ENCODE assay signal across 8 mouse cellular contexts in the genomic region with DNA sequence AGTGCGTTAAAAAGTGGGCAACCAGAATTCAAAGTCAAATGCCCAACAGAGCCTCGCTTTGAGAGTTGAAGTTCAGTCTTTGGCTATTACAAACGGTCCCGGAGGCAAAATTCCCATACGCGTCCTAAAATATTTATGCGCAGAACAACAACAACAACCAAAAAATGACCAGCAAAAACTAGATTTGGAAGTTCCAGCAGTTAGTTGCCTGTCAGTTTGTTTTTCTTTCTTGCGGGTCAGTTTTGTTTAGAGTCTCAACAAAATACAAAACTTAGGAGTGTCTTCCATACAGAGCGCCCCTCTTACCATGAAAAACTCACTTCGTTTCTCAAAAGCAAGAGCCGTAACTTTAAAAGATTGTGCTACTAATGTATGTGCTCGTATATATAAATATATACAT.
A peak's percentile ranks its signal among the peaks of the same experiment; 100 is the strongest.
DNase-seq lines count a peak whose midpoint lies in the region; ATAC-seq and TF ChIP-seq lines count a peak whose summit lies in the region.

No protein-coding gene starts in this region.

- H3K27ac ChIP-seq in kidney, adult 2 months (ENCODE audit: insufficient read depth, low read depth, low read length) = no peak overlapping the region
- peak overlapping the region; percentile 10; the same call in 1 of the 2 replicates for H3K27ac ChIP-seq in bone marrow macrophage, adult 2 months (ENCODE audit: insufficient read depth, low read depth, low read length)
- H3K27ac ChIP-seq in forebrain, postnatal 0 days (ENCODE audit: low read depth, low read length) = no peak overlapping the region
- no peak overlapping the region for H3K27ac ChIP-seq in liver, embryonic 15.5 days (replicated peaks)
- no peak overlapping the region for H3K27ac ChIP-seq in layer of hippocampus, adult 2 months

- no peak for DNase-seq in kidney, adult 2 months
- DNase-seq in kidney, postnatal 36 days = no peak
- DNase-seq in forebrain, postnatal 0 days = peak; percentile 26
- no peak for DNase-seq in urinary bladder, postnatal 36 days (ENCODE audit: low spot score in 2 of 2)
- no peak for DNase-seq in layer of hippocampus, adult 2 months (ENCODE audit: low spot score in 2 of 2)
- DNase-seq in layer of hippocampus, postnatal 36 days = no peak

- H3K4me2 ChIP-seq in forebrain, postnatal 0 days (ENCODE audit: low read depth) = peak overlapping the region; percentile 26; the same call in 1 of the 2 replicates
- H3K4me2 ChIP-seq in liver, embryonic 15.5 days = peak overlapping the region; percentile 100

- peaks cover 4% of the 10 kb centered on the region; the same call in 1 of the 2 replicates for H3K27me3 ChIP-seq in kidney, adult 2 months (replicated peaks; ENCODE audit: control insufficient read depth, insufficient read depth, low read length)
- H3K27me3 ChIP-seq in forebrain, postnatal 0 days (ENCODE audit: insufficient read depth, low read length) = peaks cover 90% of the 10 kb centered on the region
- peaks cover 77% of the 10 kb centered on the region for H3K27me3 ChIP-seq in liver, embryonic 15.5 days

- H3K4me3 ChIP-seq in kidney, adult 2 months (ENCODE audit: insufficient read depth, low read depth, low read length) = peak overlapping the region; percentile 14; the same call in 1 of the 2 replicates
- H3K4me3 ChIP-seq in bone marrow macrophage, adult 2 months (ENCODE audit: insufficient read depth, low read length) = peak overlapping the region; percentile 41
- H3K4me3 ChIP-seq in forebrain, postnatal 0 days (ENCODE audit: low read depth, low read length) = no peak overlapping the region
- H3K4me3 ChIP-seq in liver, embryonic 15.5 days (replicated peaks) = peak overlapping the region; percentile 72
- H3K4me3 ChIP-seq in layer of hippocampus, adult 2 months = no peak overlapping the region

- H3K9me3 ChIP-seq in forebrain, postnatal 0 days (ENCODE audit: low read length) = no peaks in the 10 kb centered on the region
- no peaks in the 10 kb centered on the region for H3K9me3 ChIP-seq in liver, embryonic 15.5 days (replicated peaks)

- no peaks in the 10 kb centered on the region for H3K36me3 ChIP-seq in kidney, adult 2 months (ENCODE audit: control insufficient read depth, insufficient read depth, low read length)
- H3K36me3 ChIP-seq in forebrain, postnatal 0 days (ENCODE audit: insufficient read depth) = no peaks in the 10 kb centered on the region
- H3K36me3 ChIP-seq in liver, embryonic 15.5 days (replicated peaks) = no peaks in the 10 kb centered on the region

- TF ChIP-seq CTCF in kidney, adult 2 months (conservative IDR thresholded peaks at IDR 0.05; ENCODE audit: insufficient read depth, insufficient read length, low read depth, low read length) = no peak
- TF ChIP-seq CTCF in bone marrow macrophage, adult 2 months (IDR thresholded peaks at IDR 0.05; ENCODE audit: low read depth, low read length) = no peak
- no peak for TF ChIP-seq CTCF in forebrain, postnatal 0 days (IDR thresholded peaks at IDR 0.05; ENCODE audit: low read depth)
- TF ChIP-seq CTCF in layer of hippocampus, adult 2 months (conservative IDR thresholded peaks at IDR 0.05) = no peak

- WGBS in kidney, adult 2 months = 20% methylated on average over 12 of the region's 12 CpGs
- WGBS in forebrain, postnatal 0 days = 10% methylated on average over 12 of the region's 12 CpGs
- 5% methylated on average over 12 of the region's 12 CpGs for whole genome bisulfite sequencing in liver, embryonic 15.5 days (ENCODE audit: insufficient replicate concordance)

- H3K4me1 ChIP-seq in kidney, adult 2 months (ENCODE audit: control insufficient read depth, insufficient read depth, low read length) = 0 out of 2 replicates have a peak, but pooled peaks cover 3% of the 10 kb centered on the region
- peaks cover 43% of the 10 kb centered on the region for H3K4me1 ChIP-seq in bone marrow macrophage, adult 2 months (ENCODE audit: control insufficient read depth, insufficient read depth, low read length)
- peaks cover 13% of the 10 kb centered on the region for H3K4me1 ChIP-seq in forebrain, postnatal 0 days (ENCODE audit: insufficient read depth)
- H3K4me1 ChIP-seq in liver, embryonic 15.5 days (replicated peaks) = peaks cover 77% of the 10 kb centered on the region

- no peak for ATAC-seq in forebrain, postnatal 0 days
- ATAC-seq in liver, embryonic 15.5 days (ENCODE audit: insufficient read depth) = no peak

- no peak overlapping the region for H3K9ac ChIP-seq in forebrain, postnatal 0 days
- peak overlapping the region; percentile 55 for H3K9ac ChIP-seq in liver, embryonic 15.5 days

- TF ChIP-seq POLR2A in kidney, adult 2 months (IDR thresholded peaks at IDR 0.05; ENCODE audit: low read depth, low read length) = no peak
- TF ChIP-seq POLR2A in bone marrow macrophage, adult 2 months (IDR thresholded peaks at IDR 0.05; ENCODE audit: borderline replicate concordance, low read depth, low read length) = no peak

Comparison
In these comparisons a context has a peak if more than half of its experiments do, and no peak if none do; other contexts are left out.
1. H3K4me3 ChIP-seq: peak in kidney, adult 2 months (single experiment), bone marrow macrophage, adult 2 months (single experiment) and liver, embryonic 15.5 days (single experiment); none in forebrain, postnatal 0 days (single experiment) and layer of hippocampus, adult 2 months (single experiment).